Mouse (Mus musculus) liver, embryonic 14.5 days (tissue): ENCODE results near the gene Gm20075. TPM values are rescaled to one million over a fixed set of nuclear protein-coding genes. Genes with fewer than 3 reads are reported as not detected.
"Not testable (repeated sequence)": the region's sequence is repeated elsewhere in the genome, so short reads cannot be mapped to it uniquely, and the experiment has no call there.

ENCODE experiments used
- ATAC-seq: fragments of 200-750 bp; cut with Nextera tagmentation; 2 replicates; pipeline ENCODE4 v1.8.0; 2017; ENCODE audit warnings: moderate number of reproducible peaks, mild to moderate bottlenecking, moderate library complexity; ENCODE audit not compliant: insufficient read depth
- DNase-seq, 3 experiments: peaks; one replicate each; pipeline ENCODE4 v3.0.0-alpha.2; 2012 to 2013; ENCODE audit warnings: low read depth in 3 of 3, low spot score in 3 of 3
- H3K27ac ChIP-seq: fragments of 300-500 bp; sonication (generic); 2 replicates; pipeline ENCODE4 v1.5.1; 2014; ENCODE audit warnings: moderate library complexity, mild to moderate bottlenecking, control low read depth, inconsistent platforms
- H3K27me3 ChIP-seq: fragments of 300-500 bp; sonication (generic); 2 replicates; pipeline ENCODE4 v1.6.1; 2014; ENCODE audit warnings: mild to moderate bottlenecking, low read length, moderate library complexity; ENCODE audit not compliant: control insufficient read depth, insufficient read depth
- H3K36me3 ChIP-seq: fragments of 300-500 bp; sonication (generic); replicated peaks from 2 replicates; pipeline ENCODE4 v1.6.1; 2014; ENCODE audit warnings: low read depth; ENCODE audit not compliant: control insufficient read depth, insufficient read depth
- H3K4me1 ChIP-seq, 2 experiments: fragments of 200-500 bp in 1 of 2; fragments of 300-500 bp in 1 of 2; sonication (generic) in 1 of 2; replicated peaks; 2 replicates each; pipeline ENCODE4 v1.6.1; 2012 to 2014; ENCODE audit warnings: antibody characterized with exemption in 1 of 2, inconsistent platforms in 1 of 2, low read length in 1 of 2; ENCODE audit not compliant: control insufficient read depth in 2 of 2, insufficient read depth in 2 of 2
- H3K4me2 ChIP-seq: fragments of 300-500 bp; sonication (generic); 2 replicates; pipeline ENCODE4 v1.6.1; 2014; ENCODE audit warnings: low read depth, mild to moderate bottlenecking, control low read depth, moderate library complexity
- H3K4me3 ChIP-seq, 2 experiments: fragments of 200-500 bp in 1 of 2; fragments of 300-500 bp in 1 of 2; sonication (generic) in 1 of 2; 2 replicates each; pipeline ENCODE4 v1.5.1; 2012 to 2014; ENCODE audit warnings: low read depth in 2 of 2, low read length in 2 of 2, mild to moderate bottlenecking in 2 of 2, control low read depth in 1 of 2, inconsistent platforms in 1 of 2, moderate library complexity in 1 of 2; ENCODE audit not compliant: insufficient read depth in 1 of 2
- H3K9ac ChIP-seq: fragments of 300-500 bp; sonication (generic); replicated peaks from 2 replicates; pipeline ENCODE4 v1.6.1; 2014; ENCODE audit warnings: mild to moderate bottlenecking, control low read depth, moderate library complexity
- H3K9me3 ChIP-seq: fragments of 300-500 bp; sonication (generic); 2 replicates; pipeline ENCODE4 v1.6.1; 2016; ENCODE audit warnings: low read length, mixed read lengths; ENCODE audit not compliant: control insufficient read depth
- CTCF ChIP-seq: IDR thresholded peaks from 2 replicates; pipeline ENCODE4 v1.5.1; 2016; ENCODE audit warnings: antibody characterized with exemption, low read depth, control low read depth
- EP300 ChIP-seq: IDR thresholded peaks from 2 replicates; pipeline ENCODE4 v1.6.1; 2016; ENCODE audit warnings: antibody characterized with exemption, low read depth
- WGBS: fragments of 180-500 bp; shearing (Covaris S2); extraction: QIAGEN DNeasy Blood & Tissue Kit; methylation state at CpG from one replicate; pipeline ENCODE4 v1.1.7; 2014; ENCODE audit not compliant: insufficient replicate concordance; 5-methylcytosine and 5-hydroxymethylcytosine counted together
- polyA plus RNA-seq, 2 experiments: library from polyadenylated mRNA; depleted of rRNA in 1 of 2; stranded (reverse) in 1 of 2; unstranded in 1 of 2; fragments of >200 nt; fragmentation: Nextera tagmentation in 1 of 2; extraction: Ambion mirVana in 1 of 2; gene quantifications; 2 replicates each; pipeline versions ENCODE4 v1.2.1 to v1.2.3; 2012 to 2014

The Gm20075 gene
- polyA plus RNA-seq, 2 experiments = 0.63 to 7.1 TPM

- peaks cover 0 to 4% of the 10 kb centered on the region in 2 experiments; a peak in 2 of 4 replicates for H3K4me1 ChIP-seq
- H3K9me3 ChIP-seq = no peaks in the 10 kb centered on the region
- H3K36me3 ChIP-seq = no peaks in the 10 kb centered on the region
- no peak overlapping the region for H3K4me2 ChIP-seq
- no peak overlapping the region for H3K27ac ChIP-seq
- no peak overlapping the region for H3K4me3 ChIP-seq
- TF ChIP-seq CTCF (no peak), EP300 (no peak)
- H3K27me3 ChIP-seq = no peaks in the 10 kb centered on the region
- H3K9ac ChIP-seq = no peak overlapping the region
- WGBS = 42% methylated on average over 4 of the region's 4 CpGs
- DNase-seq (no peak), ATAC-seq (no peak)
These were observed 25.2 kb upstream of the Gm20075 start for GRCm38 (mm10) chr13:96106367-96106766.

GRCm38 (mm10) chr13:96090929-96091328, 9.8 kb upstream of the Gm20075 start:
- H3K4me3 ChIP-seq = no peak overlapping the region
- no peaks in the 10 kb centered on the region for H3K27me3 ChIP-seq
- no peaks in the 10 kb centered on the region for H3K4me1 ChIP-seq
- TF ChIP-seq EP300 (no peak), CTCF (no peak)
- WGBS = 54% methylated on average over 4 of the region's 4 CpGs
- no peak overlapping the region for H3K9ac ChIP-seq
- no peak for ATAC-seq
- no peak for DNase-seq
- H3K4me2 ChIP-seq = no peak overlapping the region
- no peak overlapping the region for H3K27ac ChIP-seq
- H3K36me3 ChIP-seq = no peaks in the 10 kb centered on the region
- no peaks in the 10 kb centered on the region for H3K9me3 ChIP-seq

- Histone ChIP-seq H3K9ac (no peak overlapping the region), H3K27me3 (no peaks in the 10 kb centered on the region), H3K4me1 (no peaks in the 10 kb centered on the region), H3K27ac (no peak overlapping the region), H3K36me3 (no peaks in the 10 kb centered on the region), H3K9me3 (no peaks in the 10 kb centered on the region), H3K4me2 (no peak overlapping the region), H3K4me3 (no peak overlapping the region)
- 57% methylated on average over 7 of the region's 7 CpGs for WGBS
- ATAC-seq (no peak), DNase-seq (no peak)
- TF ChIP-seq EP300 (no peak), CTCF (no peak)
These were observed 4.6 kb upstream of the Gm20075 start for GRCm38 (mm10) chr13:96085581-96086302.

GRCm38 (mm10) chr13:96081754-96082153, 578 bp upstream of the Gm20075 start, which contains the start of gene Gm17190:
Gene Gm17190 (plus strand): TSS chr13:96082054.
- not testable (repeated sequence) for H3K4me1 ChIP-seq, H3K27ac ChIP-seq, ATAC-seq, H3K4me2 ChIP-seq, H3K9ac ChIP-seq, H3K9me3 ChIP-seq, H3K36me3 ChIP-seq, H3K27me3 ChIP-seq, DNase-seq, H3K4me3 ChIP-seq
- WGBS = 53% methylated on average over 1 of the region's 1 CpGs

GRCm38 (mm10) chr13:96073555-96073954, 7.6 kb downstream of the Gm20075 start:
- WGBS = 61% methylated on average over 8 of the region's 8 CpGs
- no peak for ATAC-seq
- no peak for TF ChIP-seq CTCF
- no peak for TF ChIP-seq EP300

More at GRCm38 (mm10) chr13:96073555-96073954, 7.6 kb downstream of the Gm20075 start:
- no peak for DNase-seq
- H3K9ac ChIP-seq = no peak overlapping the region
- no peak overlapping the region for H3K27ac ChIP-seq
- H3K4me3 ChIP-seq = no peak overlapping the region
- no peaks in the 10 kb centered on the region for H3K36me3 ChIP-seq
- H3K4me2 ChIP-seq = no peak overlapping the region
- H3K9me3 ChIP-seq = no peaks in the 10 kb centered on the region
- no peaks in the 10 kb centered on the region for H3K27me3 ChIP-seq
- no peaks in the 10 kb centered on the region for H3K4me1 ChIP-seq
